Mouse (Mus musculus) cerebellum, postnatal 10 days (tissue): ENCODE measurements at regions not wholly inside any gene's neighbourhood (a gene's known extent, or its start where the extent isn't known, plus 50 kb on each side); places are given as distances from the start of the nearest gene placed in this dataset.

Source experiments
- DNase-seq, 2 experiments: peaks; one replicate each; pipeline ENCODE4 v3.0.0; 2021; ENCODE audit warnings: mixed read lengths in 2 of 2

GRCm38 (mm10) chr12:6307248-6307963 lies 931.9 kb upstream of the Klhl29 start:
- DNase-seq, result peak; percentile 2 to 3

- peak; percentile 17 to 19 for DNase-seq
These were observed 912.1 kb upstream of the Klhl29 start for GRCm38 (mm10) chr12:6287622-6288021.

- DNase-seq, result no peak
These were observed 888.5 kb upstream of the Klhl29 start for GRCm38 (mm10) chr12:6263962-6264361.
